Mouse (Mus musculus) lung, postnatal 0 days (tissue): ENCODE measurements at regions not wholly inside any gene's neighbourhood (a gene's known extent, or its start where the extent isn't known, plus 50 kb on each side); places are given as distances from the start of the nearest gene placed in this dataset.

Source experiments
- CTCF ChIP-seq: IDR thresholded peaks from 2 replicates; pipeline ENCODE4 v1.5.1; 2016; ENCODE audit warnings: antibody characterized with exemption, mild to moderate bottlenecking
- EP300 ChIP-seq: IDR thresholded peaks from 2 replicates; pipeline ENCODE4 v1.6.1; 2016; ENCODE audit warnings: antibody characterized with exemption, mild to moderate bottlenecking, control low read depth

- TF ChIP-seq CTCF (no peak), EP300 (no peak)
These were observed 448.2 kb downstream of the Atp23 start for GRCm38 (mm10) chr10:126452757-126453528.
